Mouse (Mus musculus): ENCODE results near the gene Aco2.

Aco2 gene

GRCm38 (mm10) chr15:81951159-81951558 lies 79.0 kb downstream of the Aco2 start:
- no peak for DNase-seq

GRCm38 (mm10) chr15:81952310-81952709 lies 80.2 kb downstream of the Aco2 start:
- no peak for DNase-seq

GRCm38 (mm10) chr15:81954151-81954583 lies 82.1 kb downstream of the Aco2 start:
- no peak for DNase-seq

GRCm38 (mm10) chr15:81954716-81955115 lies 82.6 kb downstream of the Aco2 start:
- peak in 1 of 2 experiments; percentile 19 for DNase-seq

- DNase-seq, result no peak
Measured at GRCm38 (mm10) chr15:81955414-81955813, 83.3 kb downstream of the Aco2 start.

GRCm38 (mm10) chr15:81956457-81956856 lies 84.3 kb downstream of the Aco2 start:
- DNase-seq, result peak; percentile 52 to 72

GRCm38 (mm10) chr15:81957598-81957997 lies 85.5 kb downstream of the Aco2 start:
- no peak for DNase-seq

- DNase-seq, result no peak
Measured at GRCm38 (mm10) chr15:81958906-81959305, 86.8 kb downstream of the Aco2 start.

GRCm38 (mm10) chr15:81960171-81961077 lies 88.3 kb downstream of the Aco2 start, which contains the start of gene Pmm1:
Pmm1 (minus strand) TSS chr15:81960930.
- peak; percentile 99 for DNase-seq

- no peak for DNase-seq
Measured at GRCm38 (mm10) chr15:81961078-81961451, 89.0 kb downstream of the Aco2 start.

- no peak for DNase-seq
Measured at GRCm38 (mm10) chr15:81964262-81964661, 92.2 kb downstream of the Aco2 start.

Data from lung, postnatal 4 days (tissue).